Mouse (Mus musculus) heart, embryonic 13.5 days (tissue): ENCODE measurements around the gene Ptprg. TPM values are rescaled to one million over a fixed set of nuclear protein-coding genes. Genes with fewer than 3 reads are reported as not detected.
A peak's percentile ranks its signal among the peaks of the same experiment; 100 is the strongest.
"Not testable (repeated sequence)": the region's sequence is repeated elsewhere in the genome, so short reads cannot be mapped to it uniquely, and the experiment has no call there.

Experiments
- ATAC-seq: fragments of 200-750 bp; cut with Nextera tagmentation; 2 replicates; pipeline ENCODE4 v1.8.0; 2017; ENCODE audit warnings: moderate TSS enrichment; ENCODE audit not compliant: insufficient number of reproducible peaks, low FRiP score, low TSS enrichment; ENCODE audit errors: extremely low read depth
- H3K27ac ChIP-seq: fragments of 300-500 bp; sonication (generic); replicated peaks from 2 replicates; pipeline ENCODE4 v1.5.1; 2015; ENCODE audit warnings: moderate library complexity, mild to moderate bottlenecking, inconsistent platforms
- H3K27me3 ChIP-seq: fragments of 300-500 bp; sonication (generic); replicated peaks from 2 replicates; pipeline ENCODE4 v1.6.1; 2015; ENCODE audit warnings: mild to moderate bottlenecking, inconsistent platforms
- H3K36me3 ChIP-seq: fragments of 300-500 bp; sonication (generic); 2 replicates; pipeline ENCODE4 v1.6.1; 2015; ENCODE audit warnings: mild to moderate bottlenecking, inconsistent platforms
- H3K4me1 ChIP-seq: fragments of 300-500 bp; sonication (generic); 2 replicates; pipeline ENCODE4 v1.6.1; 2015; ENCODE audit warnings: inconsistent platforms
- H3K4me2 ChIP-seq: fragments of 300-500 bp; sonication (generic); 2 replicates; pipeline ENCODE4 v1.6.1; 2015; ENCODE audit warnings: inconsistent platforms, mild to moderate bottlenecking, moderate library complexity
- H3K4me3 ChIP-seq: fragments of 300-500 bp; sonication (generic); 2 replicates; pipeline ENCODE4 v1.5.1; 2015; ENCODE audit warnings: moderate library complexity, mild to moderate bottlenecking, inconsistent platforms
- H3K9ac ChIP-seq: fragments of 300-500 bp; sonication (generic); 2 replicates; pipeline ENCODE4 v1.6.1; 2015; ENCODE audit warnings: inconsistent platforms, mild to moderate bottlenecking, moderate library complexity
- H3K9me3 ChIP-seq: fragments of 300-500 bp; sonication (generic); 2 replicates; pipeline ENCODE4 v1.6.1; 2016; ENCODE audit warnings: inconsistent platforms
- WGBS: fragments of 180-500 bp; shearing (Covaris S2); methylation state at CpG from one replicate; pipeline ENCODE4 v1.1.7; 2015; ENCODE audit warnings: mixed read lengths; 5-methylcytosine and 5-hydroxymethylcytosine counted together
- polyA plus RNA-seq: library from polyadenylated mRNA; unstranded; fragments of >200 nt; fragmentation: Nextera tagmentation; extraction: Ambion mirVana; gene quantifications from 2 replicates; pipeline ENCODE4 v1.2.1, GENCODE M21; 2015

The Ptprg gene
- polyA plus RNA-seq, 1 experiment from 2014 or later = 18.3 TPM

GRCm38 (mm10) chr14:12284141-12284912 is 731.0 kb downstream of the Ptprg start, which contains the start of gene 3830406C13Rik:
3830406C13Rik (plus strand) TSS chr14:12284173.
- peak within 1 kb of the TSS; percentile 91 for H3K27ac ChIP-seq
- peak; percentile 82 for ATAC-seq
- WGBS = under 1% methylated on average over 48 of the region's 48 CpGs

GRCm38 (mm10) chr14:12289747-12290146 is 736.4 kb downstream of the Ptprg start:
- not testable (repeated sequence) for H3K27me3 ChIP-seq, H3K4me3 ChIP-seq, H3K4me2 ChIP-seq, H3K9me3 ChIP-seq, H3K4me1 ChIP-seq, ATAC-seq, H3K27ac ChIP-seq, H3K9ac ChIP-seq
- H3K36me3 ChIP-seq = peaks cover 30% of the 10 kb centered on the region

More at GRCm38 (mm10) chr14:12284141-12284912, 731.0 kb downstream of the Ptprg start, which contains the start of gene 3830406C13Rik:
- no peaks in the 10 kb centered on the region for H3K9me3 ChIP-seq
- peak within 1 kb of the TSS; percentile 72 for H3K4me2 ChIP-seq
- no peaks in the 10 kb centered on the region for H3K4me1 ChIP-seq
- H3K9ac ChIP-seq = peak within 1 kb of the TSS; percentile 86
- peaks cover 17% of the 10 kb centered on the region for H3K36me3 ChIP-seq
- H3K4me3 ChIP-seq = peak within 1 kb of the TSS; percentile 68
- H3K27me3 ChIP-seq = peaks cover 26% of the 10 kb centered on the region

Other genes starting within 250 kb of the Ptprg start
- 2.4 and 3.7 TPM in 2 replicates for gene Gm3839, start 196.8 kb upstream of the Ptprg start, polyA plus RNA-seq